Mouse (Mus musculus): ENCODE results near the gene Fam13c. TPM values are rescaled to one million over a fixed set of nuclear protein-coding genes. Genes with fewer than 3 reads are reported as not detected.

Fam13c gene
- polyA plus RNA-seq, 1 experiment from 2014 or later: 0.20 TPM

DNA sequence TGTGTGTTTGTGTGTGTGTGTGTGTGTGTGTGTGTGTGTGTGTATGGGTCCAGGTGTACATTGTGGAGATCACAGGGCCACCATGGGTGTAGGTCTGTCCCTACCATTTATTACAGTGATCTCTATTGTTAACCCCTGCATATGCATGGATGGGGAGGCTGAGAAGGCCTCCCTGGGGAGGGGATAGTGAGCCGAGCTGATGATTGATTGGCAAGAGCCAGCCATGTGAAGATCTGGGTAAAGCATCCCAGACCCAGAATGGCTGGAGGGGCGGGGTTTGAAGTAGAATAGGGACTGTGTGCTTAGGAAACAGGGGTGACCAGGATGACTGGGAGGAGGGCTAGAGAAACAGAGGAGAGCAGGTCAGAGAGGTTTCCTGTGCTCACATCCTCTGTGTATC lies 58.0 kb downstream of the Fam13c start:
- Histone ChIP-seq H3K4me2 (no peak overlapping the region), H3K9ac (no peak overlapping the region), H3K4me3 (replicated peaks) (no peak overlapping the region), H3K27me3 (no peaks in the 10 kb centered on the region), H3K4me1 (replicated peaks) (no peaks in the 10 kb centered on the region), H3K36me3 (replicated peaks) (no peaks in the 10 kb centered on the region), H3K9me3 (replicated peaks) (no peaks in the 10 kb centered on the region), H3K27ac (replicated peaks) (no peak overlapping the region)
- WGBS (ENCODE audit: insufficient replicate concordance): 39% methylated on average over 2 of the region's 2 CpGs
- ATAC-seq (ENCODE audit: insufficient read depth): no peak

DNA sequence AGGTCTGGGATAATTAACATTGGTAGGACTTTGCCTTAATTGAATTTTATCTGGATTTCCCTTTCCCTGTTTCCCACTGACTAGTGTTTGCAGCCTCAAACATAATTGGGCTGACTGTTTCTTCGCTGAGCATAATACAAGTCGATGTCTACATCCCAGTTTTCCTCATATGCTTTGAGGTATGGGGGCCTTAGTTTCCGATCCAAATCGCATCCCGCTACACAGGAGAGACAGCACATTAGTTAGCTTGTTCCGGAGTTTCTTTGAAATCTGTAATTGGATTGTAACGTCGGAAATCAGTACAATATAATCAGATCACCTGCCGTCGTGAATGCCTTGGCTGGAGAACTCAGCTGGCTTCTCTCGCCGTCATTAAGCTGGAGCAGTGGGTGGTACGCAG lies 59.0 kb downstream of the Fam13c start:
- WGBS (ENCODE audit: insufficient replicate concordance): 60% methylated on average over 13 of the region's 13 CpGs
- H3K9me3 ChIP-seq (replicated peaks): no peaks in the 10 kb centered on the region
- no peak overlapping the region for H3K4me3 ChIP-seq (replicated peaks)
- no peak for ATAC-seq (ENCODE audit: insufficient read depth)
- no peaks in the 10 kb centered on the region for H3K36me3 ChIP-seq (replicated peaks)
- no peak overlapping the region for H3K4me2 ChIP-seq
- H3K9ac ChIP-seq: no peak overlapping the region
- H3K27me3 ChIP-seq: no peaks in the 10 kb centered on the region
- no peaks in the 10 kb centered on the region for H3K4me1 ChIP-seq (replicated peaks)
- H3K27ac ChIP-seq (replicated peaks): no peak overlapping the region

DNA sequence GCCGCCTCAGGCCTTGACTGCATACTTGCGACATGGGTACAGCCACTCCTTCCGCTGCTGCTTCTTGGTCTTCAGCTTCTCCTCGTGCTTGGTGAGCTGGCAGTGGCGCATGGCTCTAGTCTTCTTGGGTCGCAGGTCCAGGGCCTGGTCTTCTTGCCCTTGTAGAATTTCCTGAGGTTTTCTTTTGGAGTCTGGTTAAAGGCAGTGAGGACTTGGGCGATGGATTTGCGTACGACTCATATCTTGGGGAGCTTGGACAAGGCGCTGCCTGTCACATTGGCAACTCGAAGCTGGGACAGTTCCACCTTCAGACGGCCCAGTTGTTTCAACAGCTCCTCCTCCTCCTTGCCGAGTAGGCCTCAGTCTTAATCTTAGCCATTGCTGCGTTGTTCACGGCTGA lies 64.6 kb downstream of the Fam13c start:
- no peak overlapping the region for H3K4me2 ChIP-seq
- WGBS (ENCODE audit: insufficient replicate concordance): 76% methylated on average over 15 of the region's 15 CpGs
- H3K4me3 ChIP-seq (replicated peaks): no peak overlapping the region
- H3K27ac ChIP-seq (replicated peaks): no peak overlapping the region
- no peaks in the 10 kb centered on the region for H3K4me1 ChIP-seq (replicated peaks)
- H3K36me3 ChIP-seq (replicated peaks): no peaks in the 10 kb centered on the region
- no peak overlapping the region for H3K9ac ChIP-seq
- no peaks in the 10 kb centered on the region for H3K27me3 ChIP-seq
- H3K9me3 ChIP-seq (replicated peaks): 0 out of 2 replicates have a peak, but pooled peaks cover 7% of the 10 kb centered on the region
- ATAC-seq (ENCODE audit: insufficient read depth): no peak

DNA sequence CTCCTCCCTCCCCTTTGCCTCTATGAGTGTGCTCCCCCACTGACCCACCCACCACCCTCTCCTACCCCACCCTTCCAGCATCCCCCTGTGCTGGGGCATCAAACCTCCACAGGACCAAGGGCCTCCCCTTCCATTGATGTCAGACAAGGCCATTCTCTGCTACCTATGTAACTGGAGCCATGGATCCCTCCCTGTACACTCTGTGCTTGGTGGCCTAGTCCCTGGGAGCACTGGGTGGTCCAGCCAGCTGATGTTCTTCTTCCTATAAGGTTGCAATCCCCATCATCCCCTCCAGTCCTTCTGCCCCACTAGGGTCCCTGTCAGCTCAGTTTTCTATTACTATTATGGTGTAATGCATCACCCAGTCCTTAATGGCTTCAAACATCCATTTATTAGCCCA lies 65.1 kb downstream of the Fam13c start:
- Histone ChIP-seq H3K4me2 (no peak overlapping the region), H3K27me3 (no peaks in the 10 kb centered on the region), H3K36me3 (replicated peaks) (no peaks in the 10 kb centered on the region), H3K4me3 (replicated peaks) (no peak overlapping the region), H3K27ac (replicated peaks) (no peak overlapping the region), H3K9me3 (replicated peaks) (0 out of 2 replicates have a peak, but pooled peaks cover 7% of the 10 kb centered on the region), H3K4me1 (replicated peaks) (no peaks in the 10 kb centered on the region), H3K9ac (no peak overlapping the region)
- ATAC-seq (ENCODE audit: insufficient read depth): no peak

DNA sequence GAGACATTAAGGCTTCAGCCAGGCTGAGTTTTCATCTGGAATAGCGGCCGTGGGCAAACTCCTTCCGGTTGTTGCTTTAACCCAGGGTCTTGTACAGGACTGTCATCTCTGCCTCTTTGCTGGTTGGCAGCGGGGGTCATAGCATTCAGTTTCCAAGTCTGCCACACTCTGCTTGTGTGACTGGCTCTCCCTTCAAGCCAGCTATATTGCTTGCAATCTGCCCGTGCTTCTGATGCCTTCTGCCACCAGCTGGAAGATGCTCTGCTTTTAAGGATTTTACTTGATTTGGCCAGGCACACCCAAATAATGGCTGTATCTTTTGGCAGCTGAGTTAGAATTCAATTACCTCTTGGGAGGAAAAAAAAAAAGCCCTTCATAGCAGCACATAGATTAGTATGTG lies 65.6 kb downstream of the Fam13c start:
- Histone ChIP-seq H3K4me3 (replicated peaks) (no peak overlapping the region), H3K4me2 (no peak overlapping the region), H3K27me3 (no peaks in the 10 kb centered on the region), H3K27ac (replicated peaks) (no peak overlapping the region), H3K9ac (no peak overlapping the region), H3K36me3 (replicated peaks) (no peaks in the 10 kb centered on the region), H3K9me3 (replicated peaks) (0 out of 2 replicates have a peak, but pooled peaks cover 7% of the 10 kb centered on the region), H3K4me1 (replicated peaks) (no peaks in the 10 kb centered on the region)
- no peak for ATAC-seq (ENCODE audit: insufficient read depth)
- 64% methylated on average over 5 of the region's 5 CpGs for WGBS (ENCODE audit: insufficient replicate concordance)

DNA sequence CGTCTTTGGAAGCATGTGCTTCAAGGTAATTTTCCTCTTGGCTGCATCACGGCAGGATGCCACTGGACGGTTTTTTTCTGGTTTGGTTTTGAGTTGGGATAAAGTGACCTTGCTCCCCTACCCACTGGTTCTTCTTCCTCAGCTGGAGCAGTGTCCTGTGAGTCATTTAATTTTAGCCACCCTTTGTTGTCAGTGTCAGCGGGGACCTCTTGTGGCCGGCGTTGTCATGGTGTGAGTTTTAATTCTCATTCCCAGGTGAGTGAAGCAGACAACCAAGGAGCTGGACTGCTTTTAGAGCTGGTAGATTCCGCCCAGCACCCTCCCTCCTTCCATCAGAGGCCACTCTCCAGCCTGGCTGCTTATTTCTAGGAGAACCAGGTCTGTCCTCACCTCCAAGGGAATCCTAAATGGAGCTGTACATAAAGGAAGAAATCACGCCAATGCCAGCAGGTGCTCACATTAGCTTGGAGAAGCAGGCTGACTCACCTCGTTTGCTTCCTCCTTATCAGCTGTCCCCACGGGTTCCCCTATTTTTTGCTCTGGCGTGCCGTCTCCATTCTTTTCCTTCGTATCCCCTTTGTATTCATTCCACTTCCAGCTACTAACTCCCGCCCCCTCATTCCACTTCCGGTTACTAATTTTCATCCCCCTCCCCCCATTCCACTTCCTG lies 66.4 kb downstream of the Fam13c start:
- Histone ChIP-seq H3K4me3 (replicated peaks) (no peak overlapping the region), H3K27me3 (no peaks in the 10 kb centered on the region), H3K27ac (replicated peaks) (no peak overlapping the region), H3K4me2 (no peak overlapping the region), H3K9ac (no peak overlapping the region), H3K4me1 (replicated peaks) (no peaks in the 10 kb centered on the region), H3K9me3 (replicated peaks) (0 out of 2 replicates have a peak, but pooled peaks cover 7% of the 10 kb centered on the region), H3K36me3 (replicated peaks) (no peaks in the 10 kb centered on the region)
- 40% methylated on average over 15 of the region's 15 CpGs for WGBS (ENCODE audit: insufficient replicate concordance)
- ATAC-seq (ENCODE audit: insufficient read depth): no peak

DNA sequence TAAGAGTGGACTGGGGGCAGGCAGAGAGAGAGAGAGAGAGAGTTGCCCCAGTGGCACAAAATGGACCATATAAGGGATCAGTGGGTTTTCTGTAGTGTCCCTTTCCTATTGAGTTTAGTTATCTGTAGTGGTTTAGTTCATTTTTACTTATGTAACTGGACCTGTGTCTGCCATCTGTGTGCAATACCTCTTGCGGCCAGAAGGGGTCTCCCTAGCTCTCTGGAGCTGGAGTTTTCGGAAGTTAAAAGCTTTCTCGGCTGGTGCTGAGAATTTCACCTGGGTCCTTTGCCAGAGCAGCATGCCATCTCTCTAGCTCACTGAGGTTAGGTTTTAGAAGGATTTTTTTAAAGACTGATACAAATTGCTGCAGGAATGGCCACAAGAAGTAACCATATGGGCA lies 67.6 kb downstream of the Fam13c start:
- H3K27ac ChIP-seq (replicated peaks): no peak overlapping the region
- no peak overlapping the region for H3K9ac ChIP-seq
- no peak overlapping the region for H3K4me2 ChIP-seq
- H3K4me3 ChIP-seq (replicated peaks): no peak overlapping the region
- H3K36me3 ChIP-seq (replicated peaks): no peaks in the 10 kb centered on the region
- ATAC-seq (ENCODE audit: insufficient read depth): no peak
- 66% methylated on average over 3 of the region's 3 CpGs for WGBS (ENCODE audit: insufficient replicate concordance)
- H3K4me1 ChIP-seq (replicated peaks): no peaks in the 10 kb centered on the region
- H3K9me3 ChIP-seq (replicated peaks): 0 out of 2 replicates have a peak, but pooled peaks cover 7% of the 10 kb centered on the region
- no peaks in the 10 kb centered on the region for H3K27me3 ChIP-seq

DNA sequence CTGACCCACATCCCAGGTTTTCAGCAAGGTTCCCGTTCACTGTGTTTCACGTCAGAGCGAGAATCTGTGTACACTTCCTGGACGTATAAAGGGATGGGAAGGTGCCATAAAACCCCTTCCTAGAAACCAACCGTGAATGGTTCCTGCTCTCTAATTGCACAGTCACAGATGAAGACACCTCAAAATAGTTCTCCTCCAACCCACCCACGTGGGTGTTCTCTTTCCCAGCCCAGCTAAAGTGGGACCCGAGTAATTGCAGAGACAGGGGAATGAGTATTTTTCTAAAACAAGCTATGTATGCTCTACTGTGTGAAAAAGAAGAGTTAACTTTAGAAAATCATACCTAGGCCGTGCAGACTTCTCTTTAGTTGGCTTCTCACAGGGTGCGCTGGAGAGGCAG lies 74.6 kb downstream of the Fam13c start:
- no peak overlapping the region for H3K27ac ChIP-seq (replicated peaks)
- no peaks in the 10 kb centered on the region for H3K36me3 ChIP-seq (replicated peaks)
- H3K9ac ChIP-seq: no peak overlapping the region
- ATAC-seq (ENCODE audit: insufficient read depth): no peak
- no peak overlapping the region for H3K4me3 ChIP-seq (replicated peaks)
- 61% methylated on average over 9 of the region's 9 CpGs for WGBS (ENCODE audit: insufficient replicate concordance)
- no peaks in the 10 kb centered on the region for H3K9me3 ChIP-seq (replicated peaks)
- H3K4me2 ChIP-seq: no peak overlapping the region
- H3K27me3 ChIP-seq: peaks cover 10% of the 10 kb centered on the region; the same call in 1 of the 2 replicates
- no peaks in the 10 kb centered on the region for H3K4me1 ChIP-seq (replicated peaks)

DNA sequence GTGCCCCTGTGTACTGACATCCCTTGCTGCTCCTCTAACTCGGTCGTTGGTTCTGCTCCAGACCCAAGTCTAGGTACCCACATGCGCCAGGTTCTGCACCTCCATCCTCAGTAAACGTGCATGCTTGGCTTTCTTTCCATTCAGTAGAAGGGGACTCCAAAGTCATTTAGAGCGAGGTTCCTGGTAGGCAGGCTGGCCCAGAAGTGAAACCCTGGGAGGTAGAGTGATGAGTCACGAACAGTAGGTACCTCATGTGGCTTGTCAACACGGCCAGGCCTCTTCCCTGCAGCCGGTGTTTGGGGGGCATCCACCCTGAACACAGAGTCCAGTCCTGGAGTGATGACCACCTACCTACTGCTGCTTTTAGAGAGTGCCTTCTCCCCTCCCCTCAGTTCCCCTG lies 76.4 kb downstream of the Fam13c start:
- no peak overlapping the region for H3K27ac ChIP-seq (replicated peaks)
- H3K4me3 ChIP-seq (replicated peaks): no peak overlapping the region
- ATAC-seq (ENCODE audit: insufficient read depth): no peak
- H3K9me3 ChIP-seq (replicated peaks): no peaks in the 10 kb centered on the region
- no peaks in the 10 kb centered on the region for H3K36me3 ChIP-seq (replicated peaks)
- no peak overlapping the region for H3K4me2 ChIP-seq
- H3K27me3 ChIP-seq: peaks cover 26% of the 10 kb centered on the region; the same call in 1 of the 2 replicates
- H3K9ac ChIP-seq: no peak overlapping the region
- no peaks in the 10 kb centered on the region for H3K4me1 ChIP-seq (replicated peaks)
- WGBS (ENCODE audit: insufficient replicate concordance): 58% methylated on average over 8 of the region's 8 CpGs

DNA sequence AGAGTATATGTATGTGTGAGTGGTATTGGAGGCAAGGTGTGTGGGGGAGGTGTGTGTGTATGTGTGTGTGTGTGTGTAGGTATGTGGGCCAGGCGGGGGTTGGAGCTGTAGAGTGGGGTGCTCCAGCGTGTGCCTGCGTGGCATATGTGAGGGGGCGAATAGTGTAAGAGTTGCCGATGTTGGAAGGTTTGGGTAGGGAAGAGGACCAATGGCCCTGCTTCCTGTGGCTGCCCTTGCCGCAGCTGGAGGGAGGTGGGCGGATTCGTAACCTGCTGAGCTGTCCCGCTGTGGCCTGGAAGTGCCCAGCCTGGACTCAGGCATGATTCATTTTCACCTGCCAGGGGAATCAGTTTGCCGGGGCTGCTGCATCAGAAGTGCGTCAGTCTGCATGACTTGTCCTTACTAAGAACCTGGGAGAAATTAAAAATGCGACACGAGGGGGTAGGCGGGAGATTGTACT lies 79.4 kb downstream of the Fam13c start:
- Histone ChIP-seq H3K4me1 (replicated peaks) (no peaks in the 10 kb centered on the region), H3K9ac (no peak overlapping the region), H3K9me3 (replicated peaks) (no peaks in the 10 kb centered on the region), H3K27me3 (peaks cover 26% of the 10 kb centered on the region; the same call in 1 of the 2 replicates), H3K36me3 (replicated peaks) (no peaks in the 10 kb centered on the region), H3K27ac (replicated peaks) (no peak overlapping the region), H3K4me3 (replicated peaks) (no peak overlapping the region), H3K4me2 (no peak overlapping the region)
- 12% methylated on average over 14 of the region's 14 CpGs for WGBS (ENCODE audit: insufficient replicate concordance)
- ATAC-seq (ENCODE audit: insufficient read depth): no peak

DNA sequence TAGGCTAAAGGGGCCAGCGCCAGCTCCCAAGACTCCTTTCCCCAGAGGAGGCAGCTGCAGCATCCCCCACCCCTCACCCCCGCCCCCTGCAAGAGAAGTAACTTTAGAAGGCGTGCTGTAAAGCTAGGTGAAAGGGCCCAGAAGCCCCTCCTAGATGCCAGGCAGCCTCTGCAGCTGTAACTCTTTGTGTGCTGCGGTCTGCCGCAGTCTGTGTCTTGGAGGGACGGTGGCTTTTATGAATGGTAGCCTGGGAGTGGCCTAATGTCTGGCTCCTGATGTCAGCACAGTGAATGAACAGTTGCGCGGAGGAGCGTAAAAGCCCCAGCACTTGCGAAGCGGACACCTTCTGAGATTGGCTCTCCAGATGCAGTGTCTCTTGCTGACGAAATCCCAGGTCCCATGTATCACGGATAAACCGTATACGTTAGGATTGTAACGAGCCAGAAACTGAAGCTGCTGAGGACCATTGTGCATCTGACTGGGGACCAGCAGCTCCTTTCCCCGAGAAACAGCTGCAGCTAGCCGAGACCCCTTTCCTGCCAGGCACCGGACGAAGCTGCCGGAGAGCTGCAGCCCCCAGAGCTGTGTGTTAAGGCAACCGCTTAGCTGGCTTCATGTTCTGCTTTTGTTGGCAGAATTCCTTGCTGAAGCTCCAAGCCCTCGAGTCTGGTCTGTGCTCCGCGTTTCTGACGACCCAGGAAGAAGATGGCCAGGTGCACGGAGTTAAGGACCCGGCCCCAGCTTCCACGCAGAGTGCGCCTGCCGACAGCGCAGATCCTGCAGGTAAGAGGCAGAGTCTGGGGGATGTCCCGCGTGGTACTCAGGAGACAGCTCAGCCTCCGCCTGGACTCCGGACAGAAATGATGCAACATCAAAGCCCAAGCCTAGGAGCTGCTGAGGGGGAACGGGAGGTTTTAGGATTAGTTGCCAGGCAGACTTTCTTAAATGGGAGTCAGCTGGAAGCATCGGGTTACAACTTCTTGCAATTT lies 80.2 kb downstream of the Fam13c start:
- 3% methylated on average over 38 of the region's 38 CpGs for WGBS (ENCODE audit: insufficient replicate concordance)
- Histone ChIP-seq H3K4me3 (replicated peaks) (no peak overlapping the region), H3K9ac (no peak overlapping the region), H3K4me2 (peak overlapping the region; percentile 35), H3K9me3 (replicated peaks) (no peaks in the 10 kb centered on the region), H3K4me1 (replicated peaks) (no peaks in the 10 kb centered on the region), H3K27me3 (peaks cover 26% of the 10 kb centered on the region; the same call in 1 of the 2 replicates), H3K36me3 (replicated peaks) (no peaks in the 10 kb centered on the region), H3K27ac (replicated peaks) (no peak overlapping the region)
- ATAC-seq (ENCODE audit: insufficient read depth): no peak

All from liver, embryonic 15.5 days (tissue).